Mouse (Mus musculus) kidney, adult 2 months (tissue): ENCODE data around the gene Cyp2c54.

Experiments used
- CTCF ChIP-seq: fragments of 200-500 bp; conservative IDR thresholded peaks from 2 replicates; pipeline ENCODE4 v1.5.1; 2011; ENCODE audit warnings: low read depth, mild to moderate bottlenecking, control low read depth, low read length, moderate library complexity, mixed read lengths; ENCODE audit not compliant: insufficient read depth, insufficient read length
- POLR2A ChIP-seq: fragments of 200-500 bp; IDR thresholded peaks from one replicate; pipeline ENCODE4 v1.6.1; 2011; ENCODE audit warnings: low read depth, low read length, control low read depth

DNA sequence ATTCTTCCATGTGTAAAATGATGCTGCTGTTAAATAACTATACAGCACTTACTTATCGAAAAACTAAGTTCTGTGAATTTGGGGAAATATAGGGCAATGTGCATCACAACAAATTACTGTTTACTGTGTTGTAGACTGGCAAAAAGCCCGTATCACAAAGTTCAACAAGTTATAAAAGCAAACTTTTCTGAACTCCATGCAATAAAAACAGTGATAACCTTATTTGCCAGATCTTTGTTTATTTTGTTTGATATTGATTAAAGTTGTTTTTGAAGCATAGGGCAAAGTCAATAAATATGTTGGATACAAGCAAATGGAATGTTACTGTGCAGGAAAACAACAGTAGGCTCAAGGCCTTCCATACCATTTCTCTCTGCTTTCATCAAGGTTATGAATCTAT is 84.2 kb downstream of the Cyp2c54 start:
- TF ChIP-seq CTCF (no peak), POLR2A (no peak)
